Mouse (Mus musculus) layer of hippocampus, adult 9-11 months (tissue): ENCODE measurements around the gene Cbx4.
A peak's percentile ranks its signal among the peaks of the same experiment; 100 is the strongest.
"Not testable (repeated sequence)": the region's sequence is repeated elsewhere in the genome, so short reads cannot be mapped to it uniquely, and the experiment has no call there.

Source experiments
- DNase-seq: peaks from one replicate; pipeline ENCODE4 v3.0.0; 2022

The Cbx4 gene

DNA sequence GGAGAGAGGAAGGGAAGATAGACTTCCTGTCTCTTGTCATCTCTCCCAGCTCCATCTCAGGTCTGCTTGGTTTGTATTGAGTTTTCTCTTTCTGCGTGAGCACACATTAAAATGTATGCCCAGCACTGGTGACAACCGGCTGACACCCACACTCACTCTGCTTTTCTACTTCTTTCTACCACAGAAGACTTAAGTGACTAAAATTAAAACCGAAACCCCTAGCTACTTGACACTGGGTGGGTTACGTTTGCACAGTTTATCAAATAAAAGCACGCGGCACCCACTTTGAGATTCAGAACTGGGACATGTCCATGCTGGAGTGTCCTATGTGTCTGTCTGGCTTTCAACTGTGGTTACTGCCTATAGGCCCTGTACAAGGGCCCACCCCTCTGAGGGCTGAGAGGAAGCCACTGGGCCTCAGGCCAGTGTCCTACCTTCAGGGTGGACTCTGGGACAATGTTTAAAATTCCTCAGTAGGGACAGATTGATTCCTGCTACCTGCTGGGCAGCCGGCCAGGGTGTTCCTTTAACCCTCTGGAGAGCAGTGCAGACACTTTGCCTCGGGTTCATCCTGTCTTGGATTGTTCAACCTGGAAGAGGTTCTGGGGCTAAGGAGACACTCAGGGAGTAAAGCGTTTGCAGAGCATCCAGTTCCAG lies 23.5 kb upstream of the Cbx4 start:
- DNase-seq = no peak

DNA sequence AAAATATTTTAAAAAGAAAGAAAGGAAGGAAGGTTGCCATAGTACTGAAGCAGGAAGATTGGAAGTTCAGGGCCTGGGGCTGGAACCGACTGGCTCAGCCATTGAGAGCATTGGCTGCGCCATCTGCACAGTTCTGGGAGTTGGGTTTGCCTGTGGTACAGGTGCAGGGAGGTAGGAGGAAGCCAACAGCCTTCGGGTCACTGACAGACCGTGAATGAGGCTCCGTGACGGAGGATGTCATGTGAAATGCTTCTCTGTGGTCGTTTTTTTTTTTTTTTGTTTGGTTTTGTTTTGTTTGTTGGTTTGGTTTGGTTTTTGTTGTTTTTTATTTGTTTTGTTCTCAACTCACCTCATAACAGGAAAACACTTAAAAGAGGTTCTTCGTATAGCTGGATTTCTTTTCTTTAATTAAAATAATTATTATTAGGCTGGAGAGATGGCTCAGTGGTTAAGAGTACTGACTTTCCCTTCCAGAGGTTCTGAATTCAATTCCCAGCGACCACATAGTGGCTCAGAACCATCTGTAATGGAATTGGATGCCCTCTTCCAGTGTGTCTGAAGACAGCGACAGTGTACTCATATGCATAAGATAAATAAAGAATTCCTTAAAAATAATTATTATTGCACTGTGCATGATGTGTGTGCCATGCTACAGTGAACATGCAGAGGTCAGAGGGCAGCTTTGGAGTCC lies 22.7 kb upstream of the Cbx4 start:
- no peak for DNase-seq

DNA sequence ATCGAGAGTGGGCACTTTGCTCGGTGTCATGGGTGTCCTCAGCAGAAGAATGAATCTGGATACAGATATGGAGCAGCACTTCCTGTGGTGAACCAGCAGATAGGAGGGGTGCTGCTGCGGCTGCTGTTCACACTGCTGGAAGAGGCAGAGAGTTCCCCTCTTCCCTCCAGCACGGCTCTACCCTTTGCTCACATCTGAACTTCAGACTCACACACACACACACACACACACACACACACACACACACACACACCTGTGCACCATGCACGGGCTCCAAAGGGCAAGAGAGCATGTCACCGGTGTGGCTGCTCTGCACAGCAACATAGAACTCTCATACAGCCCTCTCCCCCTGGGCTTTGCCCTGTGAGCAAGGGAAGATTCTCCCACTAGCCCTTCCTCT lies 20.3 kb upstream of the Cbx4 start:
- DNase-seq = no peak

GRCm38 (mm10) chr11:119105748-119106147 lies 19.7 kb upstream of the Cbx4 start:
- no peak for DNase-seq

GRCm38 (mm10) chr11:119105071-119105609 lies 19.1 kb upstream of the Cbx4 start:
- no peak for DNase-seq

DNA sequence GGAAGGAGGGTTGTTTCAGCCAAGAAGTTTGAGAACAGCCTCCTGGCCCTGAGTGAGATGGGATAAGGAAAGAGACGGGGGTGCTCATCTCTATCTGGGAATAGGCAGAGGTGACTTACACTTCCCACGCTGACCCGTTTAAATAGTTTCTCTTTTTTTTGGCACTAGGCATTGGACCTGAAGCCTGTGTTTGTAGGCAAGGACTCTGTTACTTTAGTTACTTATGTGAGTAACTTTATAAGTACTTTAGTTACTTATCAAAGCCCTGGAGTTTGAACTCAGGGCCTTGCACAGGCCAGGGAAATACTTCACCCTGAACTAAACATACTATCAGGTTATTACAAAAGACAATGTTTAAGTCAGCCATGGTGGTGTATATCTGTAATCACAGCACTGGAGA lies 18.0 kb upstream of the Cbx4 start:
- DNase-seq = no peak

DNA sequence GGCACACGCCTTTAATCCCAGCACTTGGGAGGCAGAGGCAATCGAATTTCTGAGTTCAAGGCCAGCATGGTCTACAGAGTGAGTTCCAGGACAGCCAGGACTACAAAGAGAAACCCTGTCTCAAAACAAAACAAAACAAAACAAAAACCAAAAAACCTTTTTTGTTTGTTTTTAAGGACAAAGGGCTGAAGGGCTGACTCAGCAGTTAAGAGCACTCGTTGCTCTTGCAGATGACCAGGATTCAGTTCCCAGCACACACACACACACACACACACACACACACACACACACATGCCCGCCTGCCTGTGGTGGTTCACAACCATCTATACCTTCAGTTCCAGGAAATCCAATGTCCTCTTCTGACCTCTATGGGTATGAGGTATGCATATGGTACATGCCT lies 14.3 kb upstream of the Cbx4 start:
- DNase-seq = not testable (repeated sequence)

GRCm38 (mm10) chr11:119098202-119098601 lies 12.2 kb upstream of the Cbx4 start:
- no peak for DNase-seq

DNA sequence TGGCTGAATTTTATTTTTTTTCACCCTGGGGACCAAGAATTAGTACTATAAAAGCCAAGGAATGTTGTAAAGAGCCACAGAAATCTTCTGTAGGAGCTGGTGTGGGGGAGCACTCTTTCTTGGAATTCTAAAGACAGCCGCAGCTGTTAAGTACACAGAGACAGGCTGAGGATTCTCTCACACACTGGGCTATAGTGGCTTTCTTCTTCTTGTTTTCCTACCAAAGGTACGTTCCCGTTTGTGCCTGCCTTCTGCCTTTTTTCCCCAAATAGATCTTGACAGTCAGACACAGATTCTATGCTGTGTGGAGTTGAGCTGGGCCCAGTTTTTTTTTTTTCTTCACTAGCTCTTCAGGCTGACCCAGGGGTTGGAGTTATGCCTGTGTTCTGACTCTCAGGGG lies 9.4 kb upstream of the Cbx4 start:
- no peak for DNase-seq

DNA sequence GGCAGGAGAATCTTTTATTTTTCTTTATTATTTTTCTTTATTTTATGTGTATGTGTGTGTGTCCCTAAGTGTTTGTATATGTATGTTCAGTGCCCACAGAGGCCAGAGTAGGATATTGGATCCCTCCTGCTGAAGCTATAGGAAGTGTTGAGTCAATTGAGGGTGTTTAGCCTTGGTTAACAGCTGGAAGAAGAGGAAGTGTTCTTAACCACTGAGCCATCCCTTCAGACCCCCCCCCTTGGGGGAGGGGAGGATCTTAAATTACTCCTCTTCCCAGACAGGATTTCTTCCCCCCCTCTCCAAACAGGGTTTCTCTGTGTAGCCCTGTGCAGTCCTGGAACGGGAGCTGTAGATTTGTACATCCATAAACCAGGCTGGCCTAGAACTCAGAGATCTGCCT lies 7.3 kb upstream of the Cbx4 start:
- no peak for DNase-seq

DNA sequence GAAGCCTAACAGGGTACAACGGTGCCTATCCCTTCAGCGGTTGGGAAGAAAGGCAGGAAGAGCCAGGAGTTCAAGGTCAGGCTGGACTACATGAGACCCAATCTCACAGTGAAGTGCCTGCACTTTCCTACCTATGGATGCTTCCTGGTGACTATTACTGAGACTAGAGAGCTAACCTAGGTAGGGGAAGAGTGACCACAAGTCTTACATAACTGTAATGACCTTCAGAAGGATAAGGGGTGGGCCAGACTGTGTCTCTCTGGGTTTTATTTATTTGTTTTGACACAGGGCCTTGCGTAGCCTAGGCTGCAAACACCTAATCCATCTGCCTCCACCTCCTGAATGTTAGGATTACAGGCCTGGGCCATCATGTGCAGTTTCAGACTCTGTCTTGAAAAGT lies 6.3 kb upstream of the Cbx4 start:
- no peak for DNase-seq

- DNase-seq = no peak
These were observed 5.6 kb upstream of the Cbx4 start for GRCm38 (mm10) chr11:119091598-119091991.

GRCm38 (mm10) chr11:119090961-119091597 lies 5.1 kb upstream of the Cbx4 start:
- DNase-seq = no peak

DNA sequence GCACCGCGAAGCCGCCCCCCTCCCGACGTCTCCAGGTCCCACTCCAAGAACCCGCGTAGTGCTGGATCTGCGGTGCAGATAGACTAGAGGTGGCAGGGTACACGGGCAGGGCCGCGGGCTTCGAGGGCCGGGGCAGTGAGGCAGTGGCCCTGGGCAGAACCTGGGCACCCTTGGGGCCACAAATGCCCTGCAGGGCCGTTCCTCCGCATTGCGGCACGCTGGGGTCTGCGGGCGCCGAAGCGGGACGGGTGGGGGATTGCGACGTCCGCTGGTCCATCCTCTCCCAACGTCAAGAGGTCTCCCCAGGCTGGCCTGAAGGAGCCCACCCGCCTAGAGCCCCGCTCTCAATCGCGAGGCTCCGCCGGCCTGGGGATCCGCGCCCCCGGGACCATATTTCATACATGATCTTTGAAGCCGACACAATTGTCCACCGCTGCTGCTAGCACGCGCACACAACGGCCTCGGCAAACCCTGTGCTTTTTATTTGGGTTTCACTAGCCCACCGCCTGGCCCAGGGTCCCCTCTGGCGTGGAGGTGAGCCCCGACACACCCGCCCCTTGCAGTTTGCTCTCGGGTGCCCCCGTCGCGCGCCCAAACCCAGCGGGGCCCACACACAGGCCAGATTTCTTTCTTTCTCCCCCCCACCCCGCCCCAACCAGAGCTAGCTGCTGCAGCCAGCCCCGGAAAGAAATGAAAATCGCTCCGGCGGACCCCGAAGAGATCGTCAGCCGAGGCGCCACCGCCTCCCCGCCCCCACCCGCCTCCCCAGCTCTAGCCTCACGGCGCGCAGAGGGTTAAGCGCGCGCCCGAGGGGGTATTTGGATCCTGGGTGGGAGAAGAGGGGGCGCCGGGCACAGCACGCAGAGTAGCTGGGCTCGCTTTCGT lies 4.3 kb upstream of the Cbx4 start:
- no peak for DNase-seq

DNA sequence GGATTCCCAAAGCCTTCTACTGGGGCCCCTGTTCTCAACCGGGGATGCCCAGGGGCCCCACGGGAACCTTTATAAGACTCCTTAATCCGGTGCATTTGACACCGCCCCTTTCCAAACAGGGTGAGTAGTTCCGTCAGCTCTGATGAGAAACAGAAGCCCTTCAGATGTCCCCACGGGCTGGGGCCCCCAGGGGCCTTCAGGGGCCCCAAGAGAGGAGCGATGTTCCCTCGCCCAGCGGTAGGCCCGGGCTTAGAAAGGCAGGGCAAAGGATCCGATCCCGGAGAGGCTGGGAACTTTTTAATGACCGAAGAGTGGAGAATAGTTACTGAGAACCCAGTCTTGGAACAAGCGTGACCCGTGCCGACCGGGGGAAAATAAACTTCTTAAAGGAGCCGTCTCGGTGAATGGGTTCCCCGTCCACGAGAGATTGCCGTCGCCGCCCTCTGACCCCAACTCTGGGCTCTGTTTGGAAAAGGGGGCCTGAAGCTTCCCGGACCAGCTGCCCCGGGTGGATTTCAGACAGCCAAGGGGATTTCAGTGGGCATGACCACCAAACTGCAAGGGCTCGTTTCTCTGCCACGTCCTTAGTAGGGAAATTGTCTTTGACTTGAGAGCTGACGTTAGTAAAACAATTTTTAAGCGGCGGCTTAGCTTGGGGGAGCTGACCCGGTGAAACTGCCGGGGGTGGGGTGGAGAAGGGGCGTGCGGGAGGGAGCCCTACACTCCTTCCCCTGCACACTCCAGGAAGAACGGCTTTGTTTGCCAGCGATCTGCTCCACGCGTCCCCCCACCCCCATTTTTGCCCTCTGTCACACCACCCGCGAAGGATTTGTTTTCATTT lies 3.4 kb upstream of the Cbx4 start:
- no peak for DNase-seq

DNA sequence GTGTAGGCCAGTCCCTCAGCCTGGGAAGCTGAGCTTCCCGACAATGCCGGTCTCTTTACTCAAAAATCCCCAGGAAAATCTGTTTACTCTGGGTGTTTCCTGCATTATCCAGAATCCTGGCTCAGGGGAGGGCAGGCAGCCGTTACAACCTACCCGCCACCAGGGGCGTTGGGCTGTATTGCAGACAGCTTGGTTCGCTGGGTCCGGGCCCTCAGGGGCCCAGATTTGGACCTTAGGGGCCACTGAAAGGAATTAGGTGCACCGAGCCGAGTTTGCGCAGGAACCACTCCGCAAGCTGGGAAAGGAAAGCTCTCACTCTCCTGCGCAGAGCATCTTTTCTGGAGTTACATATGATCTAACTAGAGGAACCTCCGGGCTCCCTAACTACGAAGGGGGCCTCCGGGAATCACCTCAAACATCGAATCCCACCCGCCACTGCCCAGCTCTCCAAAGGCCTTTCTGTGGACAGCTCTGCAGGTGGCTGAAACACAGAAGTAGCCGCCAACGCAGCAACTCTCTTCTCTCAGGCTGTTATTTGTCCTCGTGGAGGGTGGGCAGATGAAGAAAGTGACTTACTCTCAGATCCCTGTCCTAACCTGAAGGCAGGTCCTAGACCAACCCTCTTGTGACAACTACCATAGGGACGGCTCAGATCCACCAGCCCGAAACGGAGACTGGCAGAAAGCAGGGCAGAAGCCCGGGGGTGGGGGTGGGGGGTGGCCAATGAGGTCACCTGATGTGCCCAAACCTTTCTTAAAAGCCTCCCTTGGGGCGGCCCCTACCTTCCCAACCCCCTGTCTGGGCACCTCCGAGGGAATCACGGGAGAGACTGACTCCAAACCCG lies 2.6 kb upstream of the Cbx4 start:
- no peak for DNase-seq

- DNase-seq = no peak
These were observed 1.5 kb upstream of the Cbx4 start for GRCm38 (mm10) chr11:119087301-119088082.

- DNase-seq = peak; percentile 85
These were observed 550 bp downstream of the Cbx4 start for GRCm38 (mm10) chr11:119085279-119086062.
